Mouse (Mus musculus) heart, postnatal 36 days (tissue): ENCODE measurements around the gene Morc3. TPM values are rescaled to one million over a fixed set of nuclear protein-coding genes. Genes with fewer than 3 reads are reported as not detected.
A peak's percentile ranks its signal among the peaks of the same experiment; 100 is the strongest.

Source experiments
- DNase-seq, 2 experiments: peaks; one replicate each; pipeline ENCODE4 v3.0.0; 2021 to 2022
- intact Hi-C: fragments of 180-260 bp; cut with DNase I; formaldehyde crosslinking; loops from one replicate; pipeline ENCODE4 v1.15.1; 2025
- total RNA-seq, 2 experiments: library from RNA; stranded (reverse); gene quantifications; 2 replicates each; pipeline ENCODE4 v1.2.3; 2021

Morc3 gene
- total RNA-seq, 2 experiments from 2014 or later: 14.9 to 18.0 TPM

DNA sequence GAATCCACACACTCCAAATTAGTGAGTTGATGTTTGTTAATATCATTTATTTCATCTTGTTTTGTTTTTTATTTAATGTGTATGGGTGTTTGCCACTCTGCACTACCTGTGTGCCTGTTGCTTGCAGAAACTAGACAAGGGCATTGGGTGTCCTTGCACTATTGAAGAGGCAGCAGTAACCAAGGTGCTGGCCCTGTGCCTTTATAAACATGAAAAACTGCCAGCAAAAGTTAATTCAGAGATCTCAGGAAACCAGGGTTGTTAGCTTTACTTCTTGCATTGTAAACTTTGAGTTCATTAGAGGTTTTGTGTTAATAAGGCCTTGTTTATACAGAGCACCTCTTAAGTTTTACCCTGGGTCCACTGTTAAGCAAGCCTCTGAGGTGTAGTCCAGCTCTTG, 28.8 kb downstream of the Morc3 start:
- DNase-seq: no peak
- intact Hi-C loops: no loop called here

DNA sequence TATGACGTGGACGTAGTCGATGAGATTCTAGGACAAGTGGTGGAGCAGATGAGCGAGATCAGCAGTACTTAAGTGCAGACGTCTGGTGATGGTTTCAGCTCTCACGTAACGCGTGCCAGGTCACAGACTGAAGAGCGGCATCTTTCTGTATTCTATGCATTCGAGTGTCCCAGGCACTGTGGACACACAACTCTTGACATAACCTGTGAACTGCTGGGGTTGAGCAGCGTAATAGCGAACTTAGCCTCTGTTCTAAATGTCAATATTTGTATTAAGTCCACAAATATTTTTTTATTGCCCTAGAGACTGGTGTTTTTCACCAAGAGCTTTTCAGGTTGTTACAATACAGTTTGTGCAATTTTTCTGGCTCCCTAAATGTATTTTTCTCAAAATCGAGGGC, 42.9 kb downstream of the Morc3 start:
- DNase-seq: no peak
- intact Hi-C loops: no loop called here

DNA sequence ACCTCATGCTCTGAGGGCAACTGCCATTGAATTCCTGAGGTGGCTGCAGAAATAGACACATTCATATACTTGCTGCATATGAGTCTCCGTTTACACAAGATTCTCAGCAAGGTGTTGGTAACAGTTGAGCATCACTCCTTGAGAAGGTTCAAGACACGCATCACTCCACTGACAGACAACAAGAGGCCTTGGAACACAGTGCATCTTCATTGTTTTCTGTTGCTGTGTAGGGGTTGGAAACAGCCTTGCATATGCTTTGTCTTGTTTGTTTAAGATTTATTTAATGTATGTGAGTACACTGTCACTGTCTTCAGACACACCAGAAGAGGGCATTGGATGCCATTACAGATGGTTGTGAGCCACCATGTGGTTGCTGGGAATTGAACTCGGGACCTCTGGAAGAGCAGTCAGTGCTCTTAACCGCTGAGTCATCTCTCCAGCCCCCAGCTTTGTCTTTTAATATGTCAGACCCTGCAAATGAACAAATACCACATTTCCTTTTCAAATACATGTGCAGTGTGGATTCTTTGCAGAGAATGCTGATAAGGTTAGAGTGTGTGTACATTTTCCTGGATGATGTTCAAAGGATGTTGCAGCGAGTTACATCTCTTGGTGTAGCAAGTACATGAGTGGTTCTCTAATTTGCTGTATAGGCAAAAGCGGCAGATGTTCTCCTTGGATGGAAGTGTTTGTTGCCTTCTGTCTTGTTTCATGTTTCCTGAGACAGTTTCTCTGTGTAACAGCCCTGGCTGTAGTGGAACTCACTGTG, 45.9 kb downstream of the Morc3 start:
- intact Hi-C loops: no loop called here
- no peak for DNase-seq

DNA sequence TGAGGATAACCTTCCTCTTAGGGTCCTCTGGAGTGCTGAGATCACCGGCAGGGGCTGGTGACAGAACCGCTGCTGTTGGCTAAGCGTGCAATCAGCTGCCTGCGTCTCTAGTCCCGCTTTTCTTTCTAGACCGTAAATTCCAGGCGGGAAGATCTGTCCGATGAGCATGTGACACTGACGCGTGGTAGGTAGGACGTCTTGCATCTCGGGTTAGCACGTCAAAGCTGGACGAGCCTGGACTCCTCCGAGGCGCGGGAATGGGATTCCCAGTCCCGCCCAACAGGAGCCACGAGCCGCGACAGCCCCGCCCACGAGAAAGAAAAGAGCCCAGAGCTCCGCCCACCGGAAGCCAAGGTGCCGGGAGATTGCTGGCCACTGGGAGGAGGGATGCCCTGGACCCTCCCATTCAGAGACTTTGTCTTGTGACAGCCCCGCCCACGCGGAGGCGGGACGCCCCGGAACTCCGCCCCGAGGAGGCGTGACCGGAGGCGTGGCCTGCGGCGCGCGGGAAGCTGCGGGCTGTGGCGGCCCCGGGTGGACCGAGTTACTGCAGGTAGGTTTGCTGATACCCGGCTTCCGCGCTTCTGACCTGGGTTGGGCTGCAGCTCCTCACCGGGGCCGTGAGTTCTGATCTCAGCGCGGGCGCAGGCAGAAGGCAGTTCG, 51.6 kb downstream of the Morc3 start, which contains the start of gene Chaf1b:
Gene Chaf1b (plus strand): TSS at position 479 of the 663 bp plus-strand sequence.
- intact Hi-C loops: no loop called here
- DNase-seq: peak; percentile 96 to 99

DNA sequence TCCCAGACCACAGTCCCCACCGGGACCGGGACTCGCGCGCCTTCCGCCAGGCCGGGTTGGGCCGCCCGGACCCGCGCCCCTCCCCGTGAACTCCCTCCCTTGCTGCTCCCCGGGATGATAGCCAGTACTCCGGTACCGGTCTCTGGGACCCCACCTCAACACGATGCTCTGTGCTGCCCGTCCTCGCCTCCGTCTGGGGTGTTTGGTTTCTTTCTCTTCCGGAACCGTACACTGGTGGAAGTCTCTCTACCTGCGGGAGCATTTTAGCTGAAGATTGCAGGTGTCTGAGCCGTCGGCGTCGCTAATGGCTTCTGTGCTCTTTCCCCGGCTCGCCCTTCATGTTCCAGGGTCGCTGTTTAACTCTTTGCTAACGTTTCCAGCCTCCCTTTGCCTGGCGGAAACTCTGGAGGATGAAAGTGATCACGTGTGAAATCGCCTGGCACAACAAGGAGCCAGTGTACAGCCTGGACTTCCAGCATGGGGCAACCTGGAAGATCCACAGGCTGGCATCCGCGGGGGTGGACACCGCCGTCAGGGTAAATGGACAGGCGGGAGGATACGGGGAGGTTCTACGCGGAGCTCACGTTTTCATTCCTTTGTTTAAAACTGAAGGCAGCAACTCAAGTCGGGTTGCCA, 52.3 kb downstream of the Morc3 start:
- intact Hi-C loops: no loop called here

DNA sequence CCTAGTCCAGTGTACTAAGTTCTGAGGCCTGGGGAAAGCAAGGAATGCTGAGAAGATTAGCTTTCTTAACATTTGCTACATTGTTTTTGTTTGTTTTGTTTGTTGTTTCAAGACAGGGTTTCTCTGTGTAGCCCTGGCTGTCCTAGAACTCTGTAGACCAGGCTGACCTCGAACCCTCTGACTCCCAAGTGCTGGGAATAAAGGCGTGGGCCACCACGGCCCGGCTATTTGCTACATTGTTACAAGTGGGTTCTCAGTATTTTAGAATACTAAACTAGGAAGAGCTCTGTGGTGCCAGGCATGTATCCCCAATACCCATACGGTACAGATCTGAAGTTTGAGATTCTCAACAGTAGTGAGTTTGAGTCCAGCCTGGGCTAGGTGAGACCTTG, 52.8 kb downstream of the Morc3 start:
- intact Hi-C loops: no loop called here
- DNase-seq: no peak

More for the DNA sequence above, 52.3 kb downstream of the Morc3 start:
- peak in 1 of 2 experiments; percentile 3 for DNase-seq

DNA sequence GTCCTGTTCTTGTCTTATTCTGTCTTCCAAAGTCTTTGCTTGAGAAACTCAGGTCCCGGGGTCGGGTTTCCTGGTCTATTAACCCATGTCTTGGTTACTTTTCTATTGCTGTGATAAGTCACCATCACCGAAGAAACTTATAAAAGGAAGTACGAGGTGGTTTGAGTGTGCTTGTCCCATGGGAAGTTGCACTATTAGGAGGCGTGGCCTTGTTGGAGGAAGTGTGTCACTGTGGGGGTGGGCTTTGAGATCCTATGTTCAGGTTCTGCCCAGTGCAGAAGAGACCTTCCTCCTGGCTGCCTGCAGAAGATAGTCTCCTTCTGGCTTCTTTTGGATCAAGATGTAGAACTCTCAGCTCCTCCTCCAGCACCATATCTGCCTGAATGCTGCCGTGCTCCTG, 56.6 kb downstream of the Morc3 start:
- DNase-seq: no peak
- intact Hi-C loops: no loop called here

DNA sequence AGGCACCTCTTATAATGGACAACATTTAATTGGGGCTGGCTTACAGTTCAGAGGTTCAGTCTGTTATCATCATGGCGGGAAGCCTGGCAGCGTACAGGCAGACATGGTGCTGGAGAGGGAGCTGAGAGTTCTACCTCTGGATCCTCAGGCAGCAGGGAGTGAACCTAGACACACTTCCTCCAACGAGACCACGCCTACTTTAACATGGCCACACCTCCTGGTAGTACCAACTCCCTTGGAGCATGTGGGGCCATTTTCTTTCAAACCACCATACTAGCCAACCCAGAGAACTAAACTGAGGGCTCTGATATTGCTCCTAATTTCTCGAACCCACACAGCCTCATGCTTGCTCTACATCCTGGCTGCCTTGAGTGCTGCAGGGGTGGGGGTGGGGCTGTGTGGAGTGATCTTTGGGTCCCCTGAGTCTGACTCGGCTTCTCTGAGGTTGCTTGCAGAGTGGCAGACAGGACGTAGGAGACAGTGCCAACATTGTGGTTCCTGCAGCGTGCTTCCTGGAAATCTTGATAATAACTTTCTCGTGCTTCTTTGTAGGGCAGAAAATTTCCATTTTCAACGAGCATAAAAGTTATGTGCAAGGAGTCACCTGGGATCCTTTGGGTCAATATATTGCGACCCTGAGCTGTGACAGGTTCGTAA, 59.2 kb downstream of the Morc3 start:
- no peak for DNase-seq
- intact Hi-C loops: no loop called here

DNA sequence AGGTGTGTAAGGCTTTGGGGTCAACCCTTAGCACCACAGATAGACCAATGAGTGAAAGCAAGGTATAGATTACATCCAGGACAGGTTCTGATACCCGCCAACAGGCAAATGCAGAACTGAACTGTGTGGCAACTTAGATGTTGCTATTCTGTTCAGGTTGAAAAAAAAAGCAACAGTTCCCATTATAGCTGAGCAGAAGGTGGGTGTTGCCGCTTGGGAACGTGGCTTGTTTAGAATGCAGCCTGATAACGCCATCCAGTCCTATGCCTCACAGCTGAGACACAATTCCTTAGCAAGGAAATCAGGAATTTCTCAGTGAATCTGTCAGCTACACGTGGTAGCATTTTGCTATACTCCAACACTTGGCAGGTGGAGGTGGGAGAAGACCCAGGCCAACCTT, 61.4 kb downstream of the Morc3 start:
- intact Hi-C loops: no loop called here
- DNase-seq: no peak

DNA sequence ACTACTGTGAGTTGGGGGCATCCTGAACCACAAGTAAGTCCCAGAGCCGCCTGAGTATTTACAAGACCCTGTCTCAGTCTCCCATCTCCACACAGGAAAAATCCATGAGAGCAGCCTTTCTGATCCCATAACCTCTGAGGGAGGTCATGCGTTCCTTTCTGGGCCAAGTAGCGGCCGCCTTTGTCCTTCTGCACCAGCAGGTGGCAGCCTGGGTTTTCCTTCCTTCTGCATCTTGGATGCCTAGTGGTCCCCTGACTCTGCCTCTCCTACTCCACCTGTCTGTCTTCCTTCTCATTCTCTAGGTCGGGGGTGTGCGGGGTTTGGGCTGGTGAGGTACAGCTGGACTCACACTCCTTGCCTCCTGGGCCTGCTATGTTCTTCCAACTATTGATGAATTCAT, 71.1 kb downstream of the Morc3 start:
- DNase-seq: no peak
- intact Hi-C loops: no loop called here

DNA sequence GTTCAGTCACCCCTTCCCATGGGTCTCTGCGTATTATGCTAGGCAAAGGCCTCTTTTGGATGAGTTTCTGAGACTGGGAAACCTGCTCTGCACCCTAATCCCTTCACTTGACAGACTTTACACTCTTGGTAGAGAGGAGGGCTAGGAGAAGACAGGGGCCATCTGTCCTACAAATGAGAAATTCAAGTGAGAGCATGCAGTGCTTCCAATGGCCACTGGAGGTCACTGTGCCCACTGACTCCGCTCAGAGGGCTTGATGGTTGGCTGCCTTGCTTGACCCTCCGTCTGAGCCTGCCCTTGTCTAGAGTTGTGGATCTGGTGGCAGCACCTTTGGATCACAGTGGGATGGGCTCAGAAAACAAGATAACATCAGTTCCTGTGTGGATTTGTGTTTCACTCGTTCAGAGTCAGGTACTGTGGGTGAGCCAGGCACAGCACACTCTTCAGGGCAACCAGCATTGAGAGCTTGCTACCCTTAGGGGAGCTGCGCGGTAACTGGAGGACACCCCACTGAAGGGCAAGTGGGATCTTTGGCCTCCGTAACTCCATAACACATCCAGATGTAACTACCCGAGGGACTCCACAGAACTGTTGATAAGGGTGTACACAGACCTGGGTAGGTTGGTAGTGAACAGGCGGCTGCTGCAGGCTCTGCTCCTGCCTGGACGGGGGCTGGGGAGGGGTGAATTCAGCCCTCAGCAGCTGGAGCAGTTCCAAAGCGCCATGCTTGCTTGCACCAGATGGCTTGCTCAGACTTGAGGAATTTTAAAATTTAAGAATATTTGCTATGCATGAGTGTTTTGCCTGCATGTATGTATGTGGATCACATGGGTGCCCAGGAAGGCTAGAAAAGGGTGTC, 74.5 kb downstream of the Morc3 start:
- DNase-seq: peak; percentile 48 to 71
- intact Hi-C loops: no loop called here

DNA sequence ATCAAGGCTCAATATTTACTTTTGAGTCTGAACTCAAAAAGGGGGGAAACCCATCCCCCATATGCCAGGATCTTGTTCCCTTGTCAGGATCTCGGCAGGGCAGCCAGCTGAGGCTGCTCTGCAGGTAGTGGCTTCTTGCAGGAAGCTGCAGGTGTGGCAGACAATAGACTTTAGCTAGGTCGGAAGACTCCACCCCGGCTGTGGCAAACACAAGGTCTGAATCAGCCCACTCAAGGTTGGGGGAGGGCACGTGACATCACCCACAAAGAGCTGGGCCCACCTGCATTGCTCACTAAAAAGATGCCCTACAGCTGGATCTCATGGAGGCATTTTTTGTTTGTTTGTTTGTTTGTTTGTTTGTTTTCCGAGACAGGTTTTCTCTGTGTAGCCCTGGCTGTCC, 75.8 kb downstream of the Morc3 start:
- intact Hi-C loops: no loop called here
- DNase-seq: no peak

DNA sequence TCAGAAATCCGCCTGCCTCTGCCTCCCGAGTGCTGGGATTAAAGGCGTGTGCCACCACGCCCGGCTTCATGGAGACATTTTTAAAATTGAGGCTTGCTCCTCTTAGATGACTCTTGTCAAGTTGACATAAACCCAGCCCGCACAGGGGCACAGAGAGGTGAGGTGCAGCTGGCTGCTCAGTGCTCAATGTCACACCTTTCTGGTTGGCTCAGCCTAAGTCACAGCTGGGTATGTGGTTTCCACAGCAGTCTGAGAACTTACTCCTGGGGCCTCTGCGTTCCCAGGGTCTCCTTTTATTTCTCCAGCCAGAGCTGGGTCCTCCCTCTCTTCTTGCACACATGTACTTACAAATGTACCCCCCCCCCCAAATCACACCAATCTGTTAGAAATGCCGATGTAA, 76.3 kb downstream of the Morc3 start:
- intact Hi-C loops: no loop called here
- DNase-seq: no peak

DNA sequence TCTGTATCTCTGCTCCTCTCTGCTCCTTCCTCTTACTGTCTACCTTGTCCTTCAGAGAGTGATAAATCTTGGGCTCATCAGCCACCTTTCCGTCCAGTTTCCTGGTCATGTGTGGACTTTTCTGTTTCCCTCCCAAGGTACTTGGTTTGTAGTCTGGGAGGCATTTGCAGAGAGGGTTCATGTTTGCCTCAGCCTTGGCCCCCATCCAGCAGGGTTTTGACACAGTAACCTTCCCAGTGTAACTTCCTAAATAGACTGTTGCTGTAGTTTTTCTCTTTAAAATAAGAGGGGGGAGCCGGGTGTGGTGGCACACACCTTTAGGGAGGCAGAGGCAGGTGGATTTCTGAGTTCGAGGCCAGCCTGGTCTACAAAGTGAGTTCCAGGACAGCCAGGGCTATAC, 78.0 kb downstream of the Morc3 start:
- intact Hi-C loops: no loop called here
- DNase-seq: no peak

DNA sequence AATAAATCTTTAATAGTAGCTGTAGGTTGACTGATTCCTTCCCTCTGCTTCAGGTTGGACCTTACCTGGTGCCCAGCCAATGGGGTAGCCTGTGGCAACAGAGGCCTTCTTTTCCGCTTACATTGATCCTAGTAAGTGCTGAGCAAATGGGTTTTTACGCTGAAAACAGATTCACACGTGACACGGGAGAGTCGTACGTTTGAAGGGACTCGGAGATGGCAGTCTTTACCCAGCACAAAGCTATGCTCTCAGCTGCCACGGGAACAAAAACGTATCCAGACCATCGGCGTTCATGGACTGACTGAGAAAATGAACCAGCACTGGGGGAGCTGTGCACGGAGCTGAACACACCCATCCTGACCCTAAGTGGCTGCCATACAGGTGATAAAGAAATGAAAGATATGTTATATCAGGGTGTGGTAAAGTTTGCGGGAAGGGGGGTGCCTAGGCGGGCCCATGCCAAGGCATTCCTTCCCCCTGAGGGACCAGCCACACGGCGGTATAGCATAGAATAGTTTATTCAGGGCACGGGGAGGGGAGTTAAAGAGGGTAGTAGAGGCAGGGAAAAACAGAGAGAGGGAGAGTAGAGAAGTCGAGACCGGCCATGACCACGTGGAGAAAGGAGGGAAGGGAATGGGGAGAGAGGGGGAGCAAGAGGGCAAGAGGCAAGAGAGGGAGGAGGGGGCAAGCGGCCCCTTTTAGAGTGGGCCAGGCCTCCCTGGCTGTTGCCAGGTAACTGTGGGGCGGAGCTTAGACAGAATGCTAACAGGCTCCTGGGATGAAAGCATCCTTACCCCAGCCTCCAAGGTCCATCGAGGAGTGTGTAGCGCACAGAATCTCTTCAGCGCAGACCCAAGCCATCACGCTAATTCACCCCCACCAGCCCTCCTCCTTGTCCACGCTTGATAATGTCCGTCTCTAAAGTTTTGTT, 79.1 kb downstream of the Morc3 start:
- no peak for DNase-seq
- intact Hi-C loops: no loop called here

DNA sequence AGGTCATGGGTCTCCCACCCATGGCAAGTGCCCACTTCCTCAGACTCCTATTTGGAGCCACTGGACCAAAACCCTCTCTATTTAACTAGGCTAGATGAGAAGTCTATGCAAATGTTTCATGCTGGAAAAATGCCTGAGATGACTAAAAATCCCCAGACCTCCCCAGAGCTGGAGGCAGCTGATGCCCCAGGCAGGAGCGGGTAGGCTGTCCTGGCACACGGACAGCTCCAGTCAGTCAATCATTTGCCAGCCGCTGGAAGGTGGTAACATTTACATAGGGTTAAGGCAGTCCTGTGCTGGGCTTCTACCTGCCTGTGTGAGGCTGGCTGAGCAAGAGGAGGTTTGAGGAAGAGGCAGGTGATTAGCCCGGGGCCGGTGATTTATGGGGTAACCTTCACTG, 80.2 kb downstream of the Morc3 start:
- no peak for DNase-seq
- intact Hi-C loops: no loop called here

DNA sequence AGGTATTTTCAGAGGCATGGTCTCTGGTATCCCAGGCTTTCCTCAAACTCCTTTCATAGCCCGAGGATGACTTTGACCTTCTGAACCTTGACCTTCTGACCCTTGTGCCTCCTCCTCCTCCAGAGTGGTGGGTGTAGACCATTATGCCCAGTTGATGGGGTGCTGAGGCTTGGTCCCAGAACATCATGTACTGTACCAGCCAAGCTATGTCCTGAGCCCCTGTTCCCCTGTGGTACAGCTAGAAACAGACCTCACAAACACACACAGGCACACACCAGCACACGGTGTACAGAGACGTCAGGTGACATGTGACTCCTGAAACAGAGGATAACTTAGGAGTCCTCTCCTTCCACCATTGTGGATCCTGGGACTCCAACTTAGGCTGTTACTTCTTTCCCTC, 80.9 kb downstream of the Morc3 start:
- DNase-seq: no peak
- intact Hi-C loops: no loop called here

DNA sequence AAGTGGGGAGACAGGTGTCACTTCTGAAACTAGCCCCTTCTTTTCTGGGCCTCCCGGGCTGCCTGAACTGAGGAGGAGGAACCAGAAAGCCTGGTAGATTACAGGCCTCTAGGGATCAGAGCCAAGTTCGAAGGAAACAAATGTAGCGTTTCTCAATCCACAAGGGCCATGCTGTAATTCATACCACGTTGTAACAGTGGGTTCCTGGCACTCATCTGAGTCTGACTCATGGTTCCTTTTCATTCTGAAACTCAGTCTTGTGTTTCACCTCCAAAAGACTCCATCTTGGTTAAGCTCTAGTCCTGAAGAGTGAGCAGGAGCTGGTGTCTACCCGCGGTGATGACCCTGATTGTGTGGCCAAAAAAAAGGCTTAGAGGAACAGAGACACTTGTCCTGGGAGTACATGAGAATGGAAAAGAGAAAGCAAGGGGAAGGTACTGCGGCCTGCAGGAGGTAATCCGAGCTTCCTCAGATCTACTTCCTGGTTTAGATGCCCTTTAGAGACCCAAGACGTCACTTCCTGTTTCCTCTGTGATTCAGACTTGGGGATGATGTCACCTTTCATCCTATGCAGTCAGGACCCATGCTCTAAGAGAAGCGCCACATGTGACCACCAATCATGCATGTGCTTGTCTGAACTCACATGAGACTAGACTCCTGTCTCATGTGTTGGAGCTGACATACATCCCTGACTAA, 82.1 kb downstream of the Morc3 start:
- intact Hi-C loops: no loop called here
- no peak for DNase-seq
